Mouse (Mus musculus): ENCODE data around the gene Hspb8. TPM values are rescaled to one million over a fixed set of nuclear protein-coding genes. Genes with fewer than 3 reads are reported as not detected.
A peak's percentile ranks its signal among the peaks of the same experiment; 100 is the strongest.
"Not testable (repeated sequence)": the region's sequence is repeated elsewhere in the genome, so short reads cannot be mapped to it uniquely, and the experiment has no call there.

Hspb8 gene
- total RNA-seq, 2 experiments from 2014 or later, result 11.8 to 12.5 TPM

DNA sequence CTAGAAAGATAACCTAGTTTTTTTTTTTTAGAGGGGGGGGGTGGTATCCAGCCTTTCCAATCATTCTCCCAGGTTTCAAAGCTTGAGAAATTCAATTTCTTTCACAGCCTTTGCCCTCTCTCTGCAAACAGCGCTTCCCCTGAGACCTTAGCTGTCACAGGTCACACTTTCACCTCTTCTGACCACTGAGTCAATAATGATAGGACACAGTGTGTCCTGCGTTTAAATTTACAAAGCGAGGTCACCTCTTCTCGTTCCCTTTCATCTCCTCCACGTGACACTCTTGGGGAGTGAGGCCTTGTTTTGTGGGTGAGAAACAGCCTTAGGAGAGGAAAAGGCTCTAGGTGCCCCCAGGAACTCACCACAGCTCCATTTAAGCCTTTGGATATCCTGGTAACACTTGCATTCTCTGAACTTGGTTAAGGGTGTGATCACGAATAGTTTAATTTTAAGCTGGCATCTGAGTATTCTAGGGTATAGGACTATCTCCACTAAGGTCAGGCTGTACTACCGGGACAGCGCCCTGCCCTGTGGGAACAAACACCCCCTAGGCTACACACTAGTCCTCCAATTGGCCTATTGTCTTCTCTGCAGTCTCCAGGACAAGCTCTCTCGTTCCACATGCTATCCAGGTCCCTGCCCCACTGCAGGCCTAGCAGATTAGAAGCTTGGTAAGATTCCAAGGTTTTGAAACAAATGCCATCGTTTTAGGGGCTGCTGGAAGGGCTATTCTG, 23.1 kb upstream of the Hspb8 start:
- Histone ChIP-seq H3K4me3 (no peak overlapping the region), H3K27ac (peak overlapping the region; percentile 78; the same call in 1 of the 2 replicates)
- TF ChIP-seq CTCF (conservative IDR thresholded peaks at IDR 0.05), result no peak
- no peak for DNase-seq (ENCODE audit: low spot score in 2 of 2)

DNA sequence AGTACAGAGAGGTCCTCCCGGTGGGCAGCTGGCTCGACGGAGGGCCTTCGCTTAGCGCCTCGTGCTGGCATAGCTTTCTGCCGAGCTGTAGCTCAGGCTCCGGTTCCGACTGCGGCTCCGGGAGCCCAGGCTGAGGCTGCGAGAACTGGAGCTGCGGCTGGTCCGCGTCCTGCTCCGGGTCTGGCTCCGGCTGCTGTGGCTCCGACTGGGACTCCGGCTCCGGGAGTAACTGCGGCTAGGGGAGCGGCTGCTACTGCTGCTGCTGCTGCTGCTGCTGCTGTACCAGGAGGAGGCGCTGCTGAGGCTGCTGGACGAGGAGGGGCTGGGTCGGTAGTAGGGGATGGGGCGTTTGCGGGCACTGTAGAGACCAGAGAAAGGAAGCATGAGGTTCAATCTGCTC, 21.9 kb upstream of the Hspb8 start:
- peak overlapping the region; percentile 92 for H3K27ac ChIP-seq
- peak; percentile 77 for TF ChIP-seq CTCF (conservative IDR thresholded peaks at IDR 0.05)
- H3K4me3 ChIP-seq, result no peak overlapping the region
- DNase-seq (ENCODE audit: low spot score in 2 of 2), result peak in 1 of 2 experiments; percentile 55

DNA sequence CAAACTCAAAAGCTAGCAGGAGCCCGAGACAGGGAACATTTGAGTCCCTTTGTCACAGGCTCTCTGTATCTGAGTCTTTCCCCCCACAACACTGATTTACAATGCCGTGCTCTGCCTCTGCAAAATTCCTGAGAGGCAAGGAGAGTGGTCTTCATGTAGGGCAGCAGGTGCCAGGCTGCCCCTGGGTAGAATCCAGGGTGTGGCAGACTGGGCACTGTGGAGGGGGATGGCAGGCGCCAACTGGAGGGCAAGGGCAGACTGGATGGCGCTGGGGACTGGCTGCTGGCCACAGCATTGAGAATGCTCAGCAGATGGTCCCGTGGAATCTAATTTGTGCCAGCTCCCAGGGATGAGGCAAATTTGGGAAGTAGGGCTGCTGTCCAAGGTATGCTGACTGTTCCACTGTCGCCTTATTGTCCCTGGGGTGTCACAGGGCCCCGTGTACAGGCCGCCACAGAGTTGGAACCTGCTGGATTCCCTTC, 20.8 kb upstream of the Hspb8 start:
- Histone ChIP-seq H3K4me3 (no peak overlapping the region), H3K27ac (peak overlapping the region; percentile 92)
- DNase-seq (ENCODE audit: low spot score in 2 of 2), result peak; percentile 47 to 57
- no peak for TF ChIP-seq CTCF (conservative IDR thresholded peaks at IDR 0.05)

DNA sequence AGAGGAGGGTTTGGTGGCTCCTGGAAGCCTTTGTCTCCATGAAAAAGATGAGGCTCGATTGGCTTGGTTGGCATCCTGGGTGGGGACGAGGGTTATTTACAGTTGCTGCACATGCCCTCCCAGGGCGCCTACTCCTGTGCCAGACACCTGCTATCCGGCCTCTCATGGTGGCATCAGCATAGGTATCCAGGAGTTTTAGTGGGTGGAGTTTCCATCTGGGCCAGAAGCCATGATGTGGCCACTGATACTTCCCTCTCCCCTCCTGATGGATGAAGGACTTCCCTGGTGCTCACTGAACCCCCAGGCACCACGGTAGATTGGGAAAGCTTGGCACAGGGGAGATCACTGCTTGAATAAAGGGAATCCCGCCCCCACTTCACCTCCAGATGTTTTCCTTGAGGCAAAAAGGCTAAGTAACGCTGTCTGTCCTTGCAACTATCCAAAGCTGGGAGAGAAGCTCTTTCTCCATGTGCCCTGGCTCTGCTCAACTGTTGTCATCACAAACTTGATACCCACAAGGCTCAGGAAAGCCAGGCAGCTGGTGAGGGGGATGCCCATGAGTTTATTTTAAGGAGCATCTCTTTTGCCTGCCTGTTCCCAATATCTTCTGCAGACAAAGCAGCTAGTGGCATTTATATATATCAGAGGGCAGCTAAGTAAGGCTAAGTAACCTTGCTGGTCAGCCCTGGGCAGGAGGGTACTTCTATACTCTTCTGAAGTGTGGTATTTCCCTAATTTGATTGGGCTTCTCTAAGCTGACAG, 20.2 kb upstream of the Hspb8 start:
- no peak overlapping the region for H3K4me3 ChIP-seq
- TF ChIP-seq CTCF (conservative IDR thresholded peaks at IDR 0.05), result no peak
- peak; percentile 58 to 75 for DNase-seq (ENCODE audit: low spot score in 2 of 2)
- peak overlapping the region; percentile 92 for H3K27ac ChIP-seq

DNA sequence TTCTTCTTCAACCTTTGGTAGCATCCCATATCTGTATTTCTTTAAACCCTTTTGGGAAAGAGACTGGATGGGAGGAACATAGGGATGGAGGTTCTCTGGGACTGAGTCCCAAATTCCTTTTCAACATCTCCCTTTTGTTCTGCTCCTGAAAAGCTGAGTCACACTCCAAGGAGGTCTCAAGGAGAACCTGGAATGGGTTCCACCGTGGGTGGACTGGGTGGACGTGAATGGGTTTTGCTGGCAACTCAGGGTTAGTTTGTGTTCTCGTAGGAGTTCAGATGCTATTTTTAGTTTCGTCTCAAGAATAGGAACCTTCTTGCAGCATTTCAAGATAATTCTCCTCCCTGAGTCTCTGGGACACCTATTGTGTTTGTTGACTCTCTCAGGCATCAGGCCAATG, 17.6 kb upstream of the Hspb8 start:
- DNase-seq (ENCODE audit: low spot score in 2 of 2), result no peak
- Histone ChIP-seq H3K4me3 (no peak overlapping the region), H3K27ac (no peak overlapping the region)
- TF ChIP-seq CTCF (conservative IDR thresholded peaks at IDR 0.05), result no peak

DNA sequence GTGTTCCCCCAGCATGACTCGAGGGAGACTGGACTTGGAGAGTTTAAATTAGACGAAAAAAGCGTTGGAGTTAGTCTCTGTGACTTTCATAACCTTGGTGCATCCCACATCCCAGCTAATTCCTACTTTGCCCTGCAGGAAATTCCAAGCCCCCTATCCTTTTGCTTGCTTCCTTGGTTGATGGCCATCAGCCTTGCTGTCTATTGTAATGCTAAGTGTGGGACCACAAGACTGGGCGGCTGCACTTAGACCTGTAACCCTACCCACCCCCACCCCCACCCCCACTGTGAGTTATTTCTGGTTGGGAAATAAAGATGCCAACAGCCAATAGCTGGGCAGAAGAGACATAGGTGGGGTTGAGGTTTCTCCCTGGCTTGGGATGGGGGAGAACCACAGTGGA, 15.7 kb upstream of the Hspb8 start:
- no peak for TF ChIP-seq CTCF (conservative IDR thresholded peaks at IDR 0.05)

DNA sequence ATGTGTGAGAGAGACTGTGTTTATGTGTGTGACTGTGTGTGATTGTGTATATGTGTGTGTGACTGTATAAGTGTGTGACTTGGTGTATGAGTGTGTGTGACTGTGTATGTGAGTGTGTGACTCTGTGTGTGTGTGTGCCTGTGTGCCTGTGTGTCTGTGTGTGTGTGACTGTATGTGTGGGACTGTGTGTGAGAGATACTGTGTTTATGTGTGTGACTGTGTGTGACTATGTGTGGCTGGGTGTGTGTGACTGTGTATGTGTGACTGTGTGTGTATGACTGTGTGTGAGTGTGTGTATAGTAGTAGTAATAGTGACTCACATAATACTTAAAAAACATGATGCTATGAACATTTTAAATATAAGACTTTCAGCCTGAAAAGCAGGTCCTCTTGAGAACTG, 13.5 kb upstream of the Hspb8 start:
- no peak for DNase-seq (ENCODE audit: low spot score in 2 of 2)
- no peak overlapping the region for H3K27ac ChIP-seq

More for the DNA sequence above, 15.7 kb upstream of the Hspb8 start:
- no peak overlapping the region for H3K4me3 ChIP-seq
- no peak for DNase-seq (ENCODE audit: low spot score in 2 of 2)
- H3K27ac ChIP-seq, result no peak overlapping the region

DNA sequence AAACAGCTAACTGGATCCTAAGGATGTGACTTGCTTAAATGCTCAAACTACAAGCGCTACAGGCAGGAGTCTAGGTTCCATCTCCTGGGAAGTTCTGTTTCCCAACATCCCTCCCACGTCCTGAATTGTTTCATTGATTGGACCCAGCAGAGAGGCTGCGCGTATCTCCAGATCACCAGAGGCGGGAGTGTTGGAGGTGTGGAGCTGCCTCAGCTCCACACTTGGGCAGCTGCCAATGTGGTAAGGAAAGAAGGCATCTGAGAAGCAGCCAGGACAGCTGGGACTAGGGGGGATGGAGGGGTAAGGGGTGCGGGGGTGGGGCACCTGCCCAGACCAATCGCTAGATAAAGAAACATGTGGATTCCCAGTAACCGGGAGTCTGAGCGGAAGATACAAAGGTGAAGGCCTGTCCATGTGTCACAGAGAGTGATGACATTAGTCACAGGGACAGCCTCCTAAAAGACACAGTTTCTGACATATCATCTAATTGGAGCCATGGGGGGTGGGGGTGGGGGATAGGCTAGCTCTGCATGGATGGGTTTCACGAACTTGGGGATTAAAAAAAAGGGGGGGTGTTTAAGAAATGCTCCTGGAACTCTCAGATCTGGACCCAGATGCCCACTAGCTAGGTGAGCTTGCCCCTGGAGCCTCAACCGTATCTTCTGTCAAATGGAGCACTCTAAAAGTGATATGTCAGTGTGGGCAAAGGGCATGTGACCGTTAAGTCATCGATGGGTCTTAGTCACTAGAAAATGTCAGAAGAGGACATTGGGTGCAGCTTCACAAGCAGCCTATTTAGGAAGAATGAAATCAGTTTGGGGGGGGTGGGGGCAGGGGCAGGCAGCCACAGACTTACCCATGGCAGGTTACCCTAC, 12.5 kb upstream of the Hspb8 start:
- Histone ChIP-seq H3K4me3 (no peak overlapping the region), H3K27ac (no peak overlapping the region)
- DNase-seq (ENCODE audit: low spot score in 2 of 2), result no peak
- no peak for TF ChIP-seq CTCF (conservative IDR thresholded peaks at IDR 0.05)

More for the DNA sequence above, 13.5 kb upstream of the Hspb8 start:
- no peak for TF ChIP-seq CTCF (conservative IDR thresholded peaks at IDR 0.05)
- H3K4me3 ChIP-seq, result no peak overlapping the region

DNA sequence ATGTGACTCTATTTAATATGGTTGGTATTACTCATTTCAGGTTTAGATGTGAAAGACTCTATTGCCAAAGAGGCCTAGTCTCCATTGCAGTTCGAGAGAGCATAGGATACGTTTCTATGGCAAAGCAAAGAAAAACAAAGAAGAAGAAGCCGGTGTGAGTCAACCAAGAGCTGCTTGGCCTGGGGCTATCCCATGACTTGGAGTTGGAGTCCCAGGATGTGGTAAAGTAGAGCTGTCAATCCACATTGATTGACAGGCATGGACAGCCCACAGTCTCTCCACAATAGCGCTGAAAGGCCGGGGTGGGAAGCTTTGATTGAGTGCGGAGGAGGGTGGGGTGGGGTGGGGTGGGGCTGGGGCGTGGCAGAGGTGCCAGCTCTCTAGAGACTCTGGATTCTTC, 10.2 kb upstream of the Hspb8 start:
- Histone ChIP-seq H3K4me3 (no peak overlapping the region), H3K27ac (no peak overlapping the region)
- no peak for TF ChIP-seq CTCF (conservative IDR thresholded peaks at IDR 0.05)
- DNase-seq (ENCODE audit: low spot score in 2 of 2), result no peak

DNA sequence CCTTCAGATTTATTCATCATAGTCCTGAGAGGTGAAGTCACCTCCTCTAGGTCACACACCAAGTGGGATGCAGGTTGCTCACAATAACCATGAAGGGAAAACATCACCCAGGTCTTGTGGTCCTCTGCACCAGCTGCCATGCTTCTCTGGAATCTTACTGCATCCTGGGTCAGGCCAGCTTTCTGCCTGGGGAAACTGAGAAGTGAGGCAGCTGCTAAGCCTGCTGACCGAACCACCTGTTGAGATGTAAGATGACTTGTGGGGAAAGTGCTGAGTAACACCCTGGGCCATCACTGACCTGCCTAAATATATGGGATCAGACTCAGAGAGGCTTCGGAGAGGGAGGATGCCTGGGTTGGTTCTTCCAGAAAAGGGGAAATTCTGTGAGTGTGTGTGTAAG, 4.0 kb upstream of the Hspb8 start:
- Histone ChIP-seq H3K4me3 (no peak overlapping the region), H3K27ac (no peak overlapping the region)
- no peak for TF ChIP-seq CTCF (conservative IDR thresholded peaks at IDR 0.05)
- no peak for DNase-seq (ENCODE audit: low spot score in 2 of 2)

DNA sequence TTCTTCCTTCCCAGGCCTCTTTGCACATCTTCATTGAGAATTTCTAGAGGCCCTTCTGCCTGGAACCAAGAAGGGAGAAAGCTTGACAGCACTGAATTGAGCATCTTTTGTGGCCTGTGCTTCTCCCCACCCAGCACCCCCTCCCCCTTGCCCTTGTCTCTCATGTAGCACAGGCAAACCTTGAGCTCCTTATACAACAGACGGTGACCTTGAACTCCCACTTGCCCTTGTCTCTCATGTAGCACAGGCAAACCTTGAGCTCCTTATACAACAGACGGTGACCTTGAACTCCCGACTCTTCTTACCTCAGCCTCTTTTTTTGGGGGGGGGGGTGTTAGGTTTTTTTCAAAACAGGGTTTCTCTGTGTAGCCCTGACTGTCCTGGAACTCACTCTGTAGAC, 3.0 kb upstream of the Hspb8 start:
- H3K4me3 ChIP-seq; DNase-seq (ENCODE audit: low spot score in 2 of 2); H3K27ac ChIP-seq: not testable (repeated sequence)

DNA sequence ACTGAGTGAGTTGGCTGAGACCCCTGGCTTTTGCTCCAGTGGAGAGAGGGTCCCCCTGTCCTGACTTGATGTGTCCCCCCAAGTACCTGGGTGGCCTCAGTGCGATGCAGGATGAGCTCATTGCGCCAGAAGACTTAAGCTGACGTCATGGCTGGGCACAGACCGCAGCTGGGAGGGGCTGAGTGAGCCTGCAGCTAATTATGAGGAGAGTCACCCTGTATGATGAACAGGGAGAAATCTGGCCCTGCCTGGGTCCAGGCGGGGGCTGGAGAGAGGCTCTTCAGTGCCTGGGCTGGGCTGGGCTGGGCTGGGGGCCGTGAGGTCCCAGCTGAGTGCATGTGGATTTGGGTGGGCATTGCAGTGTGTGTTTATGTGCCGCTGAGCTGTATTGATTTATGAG, 2.6 kb upstream of the Hspb8 start:
- no peak for DNase-seq (ENCODE audit: low spot score in 2 of 2)
- Histone ChIP-seq H3K4me3 (no peak overlapping the region), H3K27ac (no peak overlapping the region)
- no peak for TF ChIP-seq CTCF (conservative IDR thresholded peaks at IDR 0.05)

DNA sequence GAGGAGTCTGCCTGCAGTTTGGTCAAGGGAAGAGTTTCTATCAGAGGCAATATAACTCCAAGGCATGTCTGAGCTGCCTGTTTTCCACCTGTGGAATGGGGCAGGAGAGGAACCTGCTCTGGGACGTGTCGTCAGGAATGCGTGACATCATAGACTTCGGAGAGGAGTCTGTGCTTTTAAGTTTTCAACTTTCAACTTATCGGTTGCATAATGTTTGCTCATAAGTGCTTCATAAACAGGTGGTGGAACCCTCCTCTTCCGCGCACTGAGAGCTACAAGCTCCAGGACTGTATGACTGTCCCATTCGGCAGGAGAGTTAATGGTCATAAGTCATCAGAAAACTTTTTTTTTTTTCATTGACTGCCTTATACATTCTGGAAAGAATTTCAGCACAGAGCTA, 1.1 kb upstream of the Hspb8 start:
- no peak for DNase-seq (ENCODE audit: low spot score in 2 of 2)
- TF ChIP-seq CTCF (conservative IDR thresholded peaks at IDR 0.05), result no peak
- H3K27ac ChIP-seq, result no peak overlapping the region
- H3K4me3 ChIP-seq, result no peak overlapping the region

Data from layer of hippocampus, adult 2 months (tissue).